Mouse (Mus musculus) hindbrain, embryonic 10.5 days (tissue): Measurements from ENCODE around the gene Srsf6. TPM values are rescaled to one million over a fixed set of nuclear protein-coding genes. Genes with fewer than 3 reads are reported as not detected.

Experiments
- DNase-seq: peaks from one replicate; pipeline ENCODE4 v3.0.0-alpha.2; 2017; ENCODE audit warnings: low spot score
- H3K27ac ChIP-seq: fragments of 300-500 bp; sonication (generic); 2 replicates; pipeline ENCODE4 v1.5.1; 2016; ENCODE audit warnings: mild to moderate bottlenecking, moderate library complexity
- H3K27me3 ChIP-seq: fragments of 300-500 bp; sonication (generic); 2 replicates; pipeline ENCODE4 v1.6.1; 2016; ENCODE audit warnings: mild to moderate bottlenecking; ENCODE audit not compliant: poor library complexity, insufficient read depth, severe bottlenecking
- H3K36me3 ChIP-seq: fragments of 300-500 bp; sonication (generic); 2 replicates; pipeline ENCODE4 v1.6.1; 2016; ENCODE audit warnings: mild to moderate bottlenecking, moderate library complexity
- H3K4me1 ChIP-seq: fragments of 300-500 bp; sonication (generic); replicated peaks from 2 replicates; pipeline ENCODE4 v1.6.1; 2016; ENCODE audit warnings: mild to moderate bottlenecking
- H3K4me3 ChIP-seq: fragments of 300-500 bp; sonication (generic); 2 replicates; pipeline ENCODE4 v1.5.1; 2016; ENCODE audit warnings: mild to moderate bottlenecking, moderate library complexity
- H3K9me3 ChIP-seq: fragments of 300-500 bp; sonication (generic); 2 replicates; pipeline ENCODE4 v1.6.1; 2016; ENCODE audit warnings: mild to moderate bottlenecking, moderate library complexity
- WGBS: fragments of 180-500 bp; shearing (Covaris S2); methylation state at CpG from one replicate; pipeline ENCODE4 v1.1.7; 2016; 5-methylcytosine and 5-hydroxymethylcytosine counted together
- polyA plus RNA-seq: library from polyadenylated mRNA; unstranded; fragments of >200 nt; fragmentation: Nextera tagmentation; extraction: Ambion mirVana; gene quantifications from 2 replicates; pipeline ENCODE4 v1.2.1, GENCODE M21; 2016

The Srsf6 gene
- polyA plus RNA-seq, 1 experiment from 2014 or later = 257 TPM

DNA sequence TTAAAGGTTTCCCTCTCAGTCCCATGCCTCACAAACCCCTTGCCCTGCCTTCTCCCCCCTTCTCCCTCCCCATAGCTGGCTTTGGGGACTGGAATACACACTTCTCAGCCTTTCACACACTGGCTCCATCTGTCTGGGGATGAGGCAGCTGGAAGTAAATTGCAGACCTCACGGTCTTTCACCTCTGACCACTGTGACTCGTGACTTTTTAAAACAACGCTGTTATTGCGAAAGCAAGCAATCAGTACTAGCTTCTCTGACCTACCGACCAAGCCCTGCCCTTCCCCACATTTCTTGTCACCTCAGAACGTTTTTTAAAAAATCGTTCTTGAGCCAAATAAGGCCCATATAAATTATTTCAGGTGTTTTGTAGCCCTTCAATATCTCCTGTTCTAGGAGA lies 41.4 kb downstream of the Srsf6 start:
- H3K36me3 ChIP-seq = no peaks in the 10 kb centered on the region
- no peaks in the 10 kb centered on the region for H3K9me3 ChIP-seq
- H3K4me3 ChIP-seq = no peak overlapping the region
- H3K27me3 ChIP-seq = 0 out of 2 replicates have a peak, but pooled peaks cover 6% of the 10 kb centered on the region
- H3K27ac ChIP-seq = no peak overlapping the region
- peaks cover 27% of the 10 kb centered on the region for H3K4me1 ChIP-seq
- DNase-seq = no peak
- WGBS = 52% methylated on average over 7 of the region's 7 CpGs

GRCm38 (mm10) chr2:162973206-162973605 lies 41.9 kb downstream of the Srsf6 start:
- H3K4me3 ChIP-seq = no peak overlapping the region
- no peaks in the 10 kb centered on the region for H3K9me3 ChIP-seq
- peak overlapping the region; percentile 76 for H3K27ac ChIP-seq
- 77% methylated on average over 5 of the region's 5 CpGs for WGBS
- no peak for DNase-seq
- H3K27me3 ChIP-seq = 0 out of 2 replicates have a peak, but pooled peaks cover 6% of the 10 kb centered on the region
- H3K4me1 ChIP-seq = peaks cover 27% of the 10 kb centered on the region
- H3K36me3 ChIP-seq = no peaks in the 10 kb centered on the region

DNA sequence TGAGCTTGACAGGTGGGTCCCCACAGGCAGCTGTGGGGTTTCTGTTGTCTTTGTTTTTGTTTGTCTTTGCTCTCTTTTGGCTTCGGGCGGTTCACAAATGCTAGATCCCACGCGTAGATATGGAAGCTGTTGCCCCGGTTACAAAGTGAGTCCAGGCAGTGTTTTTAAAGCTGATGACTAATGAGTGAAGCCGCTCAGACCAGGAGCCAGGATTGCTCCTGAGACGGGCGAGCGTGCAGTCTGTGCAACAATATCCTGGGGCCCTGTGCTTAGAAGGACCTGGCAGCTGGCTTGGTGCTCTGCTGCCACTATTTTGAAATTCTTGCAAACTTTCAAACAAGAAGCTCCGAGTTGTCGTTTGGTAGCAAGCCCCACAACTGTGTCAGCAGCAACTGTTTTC lies 42.3 kb downstream of the Srsf6 start:
- WGBS = 26% methylated on average over 11 of the region's 11 CpGs
- H3K27me3 ChIP-seq = 0 out of 2 replicates have a peak, but pooled peaks cover 6% of the 10 kb centered on the region
- H3K36me3 ChIP-seq = no peaks in the 10 kb centered on the region
- DNase-seq = peak; percentile 43
- H3K9me3 ChIP-seq = no peaks in the 10 kb centered on the region
- peaks cover 27% of the 10 kb centered on the region for H3K4me1 ChIP-seq
- peak overlapping the region; percentile 76 for H3K27ac ChIP-seq
- no peak overlapping the region for H3K4me3 ChIP-seq

DNA sequence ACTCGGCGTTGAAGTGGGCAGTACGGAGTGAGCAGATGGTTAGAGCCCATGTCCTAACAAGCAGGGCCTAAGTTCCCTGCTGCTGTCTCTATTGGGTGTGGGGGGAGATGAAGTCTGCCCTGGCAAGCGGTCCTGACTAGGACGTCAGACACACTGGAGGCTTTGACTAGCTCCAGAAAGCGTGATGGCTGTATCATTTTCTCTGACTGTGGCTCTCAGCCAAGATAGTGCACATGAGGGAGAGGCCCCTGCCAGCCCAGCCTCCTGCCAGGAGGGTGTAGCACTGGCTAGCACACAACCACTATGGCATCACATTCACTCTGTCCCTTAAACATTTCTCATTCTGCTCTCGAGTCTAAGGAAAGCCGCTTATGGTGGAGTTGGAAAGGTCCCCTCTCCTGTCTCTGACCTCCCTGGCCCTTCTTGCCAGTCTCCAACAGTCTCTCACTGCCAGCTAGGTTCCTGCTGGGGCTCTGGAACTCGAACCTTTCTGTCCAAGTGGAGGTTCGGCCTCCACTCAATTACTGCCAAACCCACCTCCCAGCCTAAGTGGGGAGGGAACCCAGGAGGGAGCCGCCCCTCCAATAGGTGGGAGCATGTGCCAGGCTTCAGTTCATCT lies 43.9 kb downstream of the Srsf6 start:
- Histone ChIP-seq H3K4me3 (no peak overlapping the region), H3K9me3 (no peaks in the 10 kb centered on the region), H3K36me3 (no peaks in the 10 kb centered on the region), H3K4me1 (peaks cover 27% of the 10 kb centered on the region), H3K27me3 (0 out of 2 replicates have a peak, but pooled peaks cover 6% of the 10 kb centered on the region), H3K27ac (no peak overlapping the region)
- 80% methylated on average over 11 of the region's 11 CpGs for WGBS
- DNase-seq = no peak

DNA sequence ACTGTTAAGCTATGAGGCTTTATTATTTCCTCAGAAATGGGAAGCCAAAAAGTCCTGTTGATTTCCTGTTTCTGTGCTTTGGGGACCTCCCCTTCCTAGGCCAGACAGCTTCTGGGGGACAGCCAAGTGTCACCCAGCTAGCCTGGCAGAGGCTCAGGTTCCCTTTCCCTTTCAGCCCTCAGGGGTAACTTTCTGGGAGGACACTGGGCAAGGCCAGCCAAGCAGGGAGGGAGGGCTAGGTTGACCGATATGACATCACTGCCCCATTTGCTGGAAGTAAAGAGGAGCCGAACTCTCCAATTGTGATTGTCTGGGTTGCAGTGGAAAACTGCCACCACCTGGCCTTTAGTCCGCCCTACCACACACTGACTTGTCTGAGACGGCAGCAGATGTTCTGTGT lies 44.7 kb downstream of the Srsf6 start:
- Histone ChIP-seq H3K36me3 (no peaks in the 10 kb centered on the region), H3K4me1 (peaks cover 27% of the 10 kb centered on the region), H3K4me3 (no peak overlapping the region), H3K27ac (no peak overlapping the region), H3K27me3 (0 out of 2 replicates have a peak, but pooled peaks cover 6% of the 10 kb centered on the region), H3K9me3 (no peaks in the 10 kb centered on the region)
- no peak for DNase-seq
- 72% methylated on average over 4 of the region's 4 CpGs for WGBS

DNA sequence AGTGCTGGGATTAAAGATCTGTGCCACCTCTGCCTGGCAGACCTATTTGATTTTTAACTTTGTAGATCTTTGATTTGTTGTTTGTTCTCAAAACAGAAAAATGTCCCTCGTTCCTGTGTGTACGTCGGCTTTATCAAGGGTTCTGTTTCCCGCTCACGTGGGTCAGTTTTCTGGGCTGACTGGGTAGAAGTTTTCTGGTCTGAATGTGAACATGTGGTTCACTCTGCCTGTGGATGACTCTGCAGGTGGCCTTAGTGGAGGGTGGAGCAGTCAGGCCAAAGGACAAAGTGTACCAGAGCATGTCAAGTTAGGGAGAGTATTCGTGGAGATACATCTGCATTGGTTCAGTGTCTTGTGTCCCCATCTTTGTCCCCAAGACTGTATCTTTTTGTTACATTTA lies 53.1 kb downstream of the Srsf6 start:
- Histone ChIP-seq H3K27me3 (0 out of 2 replicates have a peak, but pooled peaks cover 6% of the 10 kb centered on the region), H3K4me3 (no peak overlapping the region), H3K27ac (no peak overlapping the region), H3K9me3 (no peaks in the 10 kb centered on the region), H3K36me3 (no peaks in the 10 kb centered on the region), H3K4me1 (no peaks in the 10 kb centered on the region)
- no peak for DNase-seq
- 87% methylated on average over 6 of the region's 6 CpGs for WGBS

DNA sequence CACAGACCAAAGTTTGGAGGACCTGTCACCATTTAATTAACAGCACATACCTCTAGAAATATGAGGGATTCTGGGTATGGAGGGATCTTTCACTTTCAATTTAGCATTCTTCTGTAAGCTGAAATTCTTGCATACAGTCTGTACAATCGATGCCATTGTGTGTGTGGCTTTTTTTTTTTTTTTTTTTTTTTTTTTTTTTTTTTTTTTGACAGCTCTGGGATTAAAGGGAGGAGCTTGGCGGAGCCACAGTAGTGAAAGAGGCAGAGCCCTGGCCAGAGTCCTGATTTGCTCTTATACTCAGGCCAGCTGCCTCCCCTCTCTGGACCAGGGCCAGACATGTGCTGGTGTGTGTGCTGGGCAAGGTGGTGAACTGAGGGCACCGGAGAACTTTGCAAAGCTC lies 54.6 kb downstream of the Srsf6 start:
- WGBS = 80% methylated on average over 3 of the region's 3 CpGs
- no peak for DNase-seq
- H3K4me3 ChIP-seq = no peak overlapping the region
- no peak overlapping the region for H3K27ac ChIP-seq
- no peaks in the 10 kb centered on the region for H3K36me3 ChIP-seq
- H3K27me3 ChIP-seq = 0 out of 2 replicates have a peak, but pooled peaks cover 6% of the 10 kb centered on the region
- H3K4me1 ChIP-seq = no peaks in the 10 kb centered on the region
- no peaks in the 10 kb centered on the region for H3K9me3 ChIP-seq

Other genes with a start within 250 kb of the Srsf6 start
- gene L3mbtl1, start 11.9 kb downstream of the Srsf6 start, polyA plus RNA-seq = 0.16 and 0.30 TPM in 2 replicates
- not detected in 2 replicates for gene Sgk2, start 55.8 kb downstream of the Srsf6 start, polyA plus RNA-seq
- gene Ift52, start 85.8 kb downstream of the Srsf6 start, polyA plus RNA-seq = 52.3 and 55.1 TPM in 2 replicates
- gene Mybl2, start 123.2 kb downstream of the Srsf6 start, polyA plus RNA-seq = 44.5 and 51.0 TPM in 2 replicates
- gene Gtsf1l, start 156.3 kb downstream of the Srsf6 start, polyA plus RNA-seq = not detected in 2 replicates